Mouse (Mus musculus): ENCODE results near the gene Zcchc3. TPM values are rescaled to one million over a fixed set of nuclear protein-coding genes. Genes with fewer than 3 reads are reported as not detected.

The Zcchc3 gene
- total and polyA plus RNA-seq, 3 experiments = 12.9 to 22.8 (median 21.1) TPM

GRCm38 (mm10) chr2:152411471-152411870, 3.4 kb downstream of the Zcchc3 start:
- Histone ChIP-seq H3K4me3 (ENCODE audit: low read depth, low read length) (peak overlapping the region; percentile 55; the same call in 1 of the 2 replicates), H3K27me3 (ENCODE audit: insufficient read depth, low read length) (no peaks in the 10 kb centered on the region), H3K4me1 (ENCODE audit: insufficient read depth, low read depth, low read length) (peaks cover 37% of the 10 kb centered on the region), H3K36me3 (replicated peaks) (peaks cover 12% of the 10 kb centered on the region), H3K9me3 (replicated peaks) (peaks cover 31% of the 10 kb centered on the region)
- ATAC-seq (ENCODE audit: extremely low read depth, insufficient number of reproducible peaks, low FRiP score, poor library complexity, severe bottlenecking) = no peak
- TF ChIP-seq TAL1 (conservative IDR thresholded peaks at IDR 0.05; ENCODE audit: low read depth, low read length) = no peak
- no peak for TF ChIP-seq POLR2AphosphoS5 (IDR thresholded peaks at IDR 0.05; ENCODE audit: insufficient replicate concordance, low read depth, low read length)
- no peak for TF ChIP-seq GATA2 (IDR thresholded peaks at IDR 0.05; ENCODE audit: borderline replicate concordance, low read depth, low read length)
- no peak for TF ChIP-seq CTCF (IDR thresholded peaks at IDR 0.05; ENCODE audit: low read depth, low read length)
- TF ChIP-seq GATA1 (IDR thresholded peaks at IDR 0.05; ENCODE audit: borderline replicate concordance, low read length) = no peak
- no peak for DNase-seq (ENCODE audit: low spot score)

GRCm38 (mm10) chr2:152410971-152411371, 3.9 kb downstream of the Zcchc3 start:
- no peaks in the 10 kb centered on the region for H3K27me3 ChIP-seq (ENCODE audit: insufficient read depth, low read length)
- H3K36me3 ChIP-seq (replicated peaks) = peaks cover 12% of the 10 kb centered on the region
- H3K4me3 ChIP-seq (ENCODE audit: low read depth, low read length) = peak overlapping the region; percentile 55; the same call in 1 of the 2 replicates
- peak; percentile 18 for DNase-seq (ENCODE audit: low spot score)
- H3K4me1 ChIP-seq (ENCODE audit: insufficient read depth, low read depth, low read length) = peaks cover 42% of the 10 kb centered on the region
- H3K9me3 ChIP-seq (replicated peaks) = peaks cover 26% of the 10 kb centered on the region
- TF ChIP-seq GATA1 (IDR thresholded peaks at IDR 0.05; ENCODE audit: borderline replicate concordance, low read length) (no peak), POLR2AphosphoS5 (IDR thresholded peaks at IDR 0.05; ENCODE audit: insufficient replicate concordance, low read depth, low read length) (0 out of 2 replicates have a peak, but pooled peaks have one; percentile 39)
- peak; percentile 42 for ATAC-seq (ENCODE audit: extremely low read depth, insufficient number of reproducible peaks, low FRiP score, poor library complexity, severe bottlenecking)

GRCm38 (mm10) chr2:152409781-152410180, 5.0 kb downstream of the Zcchc3 start:
- peaks cover 12% of the 10 kb centered on the region for H3K36me3 ChIP-seq (replicated peaks)
- DNase-seq (ENCODE audit: low spot score) (no peak), ATAC-seq (ENCODE audit: extremely low read depth, insufficient number of reproducible peaks, low FRiP score, poor library complexity, severe bottlenecking) (no peak)
- H3K4me3 ChIP-seq (ENCODE audit: low read depth, low read length) = no peak overlapping the region
- peaks cover 15% of the 10 kb centered on the region for H3K9me3 ChIP-seq (replicated peaks)
- TF ChIP-seq CTCF (IDR thresholded peaks at IDR 0.05; ENCODE audit: low read depth, low read length) = no peak
- no peak for TF ChIP-seq POLR2AphosphoS5 (IDR thresholded peaks at IDR 0.05; ENCODE audit: insufficient replicate concordance, low read depth, low read length)
- TF ChIP-seq TAL1 (conservative IDR thresholded peaks at IDR 0.05; ENCODE audit: low read depth, low read length) = no peak
- TF ChIP-seq GATA1 (IDR thresholded peaks at IDR 0.05; ENCODE audit: borderline replicate concordance, low read length) = no peak
- TF ChIP-seq GATA2 (IDR thresholded peaks at IDR 0.05; ENCODE audit: borderline replicate concordance, low read depth, low read length) = no peak
- no peaks in the 10 kb centered on the region for H3K27me3 ChIP-seq (ENCODE audit: insufficient read depth, low read length)
- peaks cover 48% of the 10 kb centered on the region for H3K4me1 ChIP-seq (ENCODE audit: insufficient read depth, low read depth, low read length)

- peak overlapping the region; percentile 51; the same call in 1 of the 2 replicates for H3K4me3 ChIP-seq (ENCODE audit: low read depth, low read length)
- ATAC-seq (ENCODE audit: extremely low read depth, insufficient number of reproducible peaks, low FRiP score, poor library complexity, severe bottlenecking) (peak; percentile 97), DNase-seq (ENCODE audit: low spot score) (peak; percentile 88)
- TF ChIP-seq GATA2 (IDR thresholded peaks at IDR 0.05; ENCODE audit: borderline replicate concordance, low read depth, low read length) (no peak), CTCF (IDR thresholded peaks at IDR 0.05; ENCODE audit: low read depth, low read length) (no peak), TAL1 (conservative IDR thresholded peaks at IDR 0.05; ENCODE audit: low read depth, low read length) (no peak), GATA1 (IDR thresholded peaks at IDR 0.05; ENCODE audit: borderline replicate concordance, low read length) (no peak), POLR2AphosphoS5 (IDR thresholded peaks at IDR 0.05; ENCODE audit: insufficient replicate concordance, low read depth, low read length) (no peak)
- H3K36me3 ChIP-seq (replicated peaks) = peaks cover 8% of the 10 kb centered on the region
- no peaks in the 10 kb centered on the region for H3K27me3 ChIP-seq (ENCODE audit: insufficient read depth, low read length)
- no peaks in the 10 kb centered on the region for H3K9me3 ChIP-seq (replicated peaks)
- peaks cover 44% of the 10 kb centered on the region for H3K4me1 ChIP-seq (ENCODE audit: insufficient read depth, low read depth, low read length)
Observed at GRCm38 (mm10) chr2:152406126-152406525, 8.7 kb downstream of the Zcchc3 start.

GRCm38 (mm10) chr2:152399122-152399542, 15.7 kb downstream of the Zcchc3 start:
- DNase-seq (ENCODE audit: low spot score) (no peak), ATAC-seq (ENCODE audit: extremely low read depth, insufficient number of reproducible peaks, low FRiP score, poor library complexity, severe bottlenecking) (no peak)
- peak overlapping the region; percentile 79 for H3K4me3 ChIP-seq (ENCODE audit: low read depth, low read length)
- peaks cover 31% of the 10 kb centered on the region for H3K27me3 ChIP-seq (ENCODE audit: insufficient read depth, low read length)
- no peak for TF ChIP-seq POLR2AphosphoS5 (IDR thresholded peaks at IDR 0.05; ENCODE audit: insufficient replicate concordance, low read depth, low read length)
- peaks cover 41% of the 10 kb centered on the region for H3K4me1 ChIP-seq (ENCODE audit: insufficient read depth, low read depth, low read length)
- peaks cover 20% of the 10 kb centered on the region for H3K9me3 ChIP-seq (replicated peaks)
- H3K36me3 ChIP-seq (replicated peaks) = peaks cover 13% of the 10 kb centered on the region

- H3K4me1 ChIP-seq (ENCODE audit: insufficient read depth, low read depth, low read length) = peaks cover 45% of the 10 kb centered on the region
- H3K36me3 ChIP-seq (replicated peaks) = peaks cover 17% of the 10 kb centered on the region
- peaks cover 31% of the 10 kb centered on the region for H3K27me3 ChIP-seq (ENCODE audit: insufficient read depth, low read length)
- H3K9me3 ChIP-seq (replicated peaks) = peaks cover 20% of the 10 kb centered on the region
- TF ChIP-seq GATA1 (IDR thresholded peaks at IDR 0.05; ENCODE audit: borderline replicate concordance, low read length) (no peak), GATA2 (IDR thresholded peaks at IDR 0.05; ENCODE audit: borderline replicate concordance, low read depth, low read length) (no peak), TAL1 (conservative IDR thresholded peaks at IDR 0.05; ENCODE audit: low read depth, low read length) (no peak), CTCF (IDR thresholded peaks at IDR 0.05; ENCODE audit: low read depth, low read length) (no peak), POLR2AphosphoS5 (IDR thresholded peaks at IDR 0.05; ENCODE audit: insufficient replicate concordance, low read depth, low read length) (no peak)
- ATAC-seq (ENCODE audit: extremely low read depth, insufficient number of reproducible peaks, low FRiP score, poor library complexity, severe bottlenecking) (peak; percentile 67), DNase-seq (ENCODE audit: low spot score) (peak; percentile 64)
- peak overlapping the region; percentile 79 for H3K4me3 ChIP-seq (ENCODE audit: low read depth, low read length)
Observed at GRCm38 (mm10) chr2:152398691-152399090, 16.1 kb downstream of the Zcchc3 start.

All from G1E (cell line).